Mouse (Mus musculus) cerebellum, adult 8-10 months (tissue): ENCODE results near the gene Cnot3.
"Not testable (repeated sequence)": the region's sequence is repeated elsewhere in the genome, so short reads cannot be mapped to it uniquely, and the experiment has no call there.

ENCODE experiments used
- DNase-seq: peaks from one replicate; pipeline ENCODE4 v3.0.0; 2022

Cnot3 gene

GRCm38 (mm10) chr7:3644672-3645487 lies at the start of gene Cnot3:
Gene Cnot3, plus strand, starts transcription at chr7:3645268.
- DNase-seq = peak; percentile 98

DNA sequence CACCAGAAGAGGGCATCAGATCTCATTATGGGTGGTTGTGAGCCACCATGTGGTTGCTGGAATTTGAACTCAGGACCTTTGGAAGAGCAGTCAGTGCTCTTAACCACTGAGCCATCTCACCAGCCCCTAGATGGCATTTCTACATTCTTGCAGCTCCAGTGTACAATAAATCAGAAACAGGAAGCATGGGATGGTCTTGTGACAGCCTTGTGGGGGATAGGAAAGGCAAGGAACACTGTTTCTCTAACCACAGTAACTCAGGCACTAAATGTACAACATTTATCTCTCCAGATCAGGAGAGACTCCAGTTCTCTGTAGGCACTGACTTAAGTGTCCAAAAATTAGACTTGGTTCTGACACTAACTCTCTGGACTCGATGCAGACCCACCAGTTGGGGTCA lies 47.3 kb upstream of the Cnot3 start:
- DNase-seq = not testable (repeated sequence)

- peak; percentile 50 for DNase-seq
Measured at GRCm38 (mm10) chr7:3601119-3601518, 43.9 kb upstream of the Cnot3 start.

- no peak for DNase-seq
Measured at GRCm38 (mm10) chr7:3606798-3607197, 38.3 kb upstream of the Cnot3 start.

GRCm38 (mm10) chr7:3607391-3607790 lies 37.7 kb upstream of the Cnot3 start:
- no peak for DNase-seq

GRCm38 (mm10) chr7:3608668-3609067 lies 36.4 kb upstream of the Cnot3 start:
- DNase-seq = no peak

GRCm38 (mm10) chr7:3609082-3609481 lies 36.0 kb upstream of the Cnot3 start:
- no peak for DNase-seq

DNA sequence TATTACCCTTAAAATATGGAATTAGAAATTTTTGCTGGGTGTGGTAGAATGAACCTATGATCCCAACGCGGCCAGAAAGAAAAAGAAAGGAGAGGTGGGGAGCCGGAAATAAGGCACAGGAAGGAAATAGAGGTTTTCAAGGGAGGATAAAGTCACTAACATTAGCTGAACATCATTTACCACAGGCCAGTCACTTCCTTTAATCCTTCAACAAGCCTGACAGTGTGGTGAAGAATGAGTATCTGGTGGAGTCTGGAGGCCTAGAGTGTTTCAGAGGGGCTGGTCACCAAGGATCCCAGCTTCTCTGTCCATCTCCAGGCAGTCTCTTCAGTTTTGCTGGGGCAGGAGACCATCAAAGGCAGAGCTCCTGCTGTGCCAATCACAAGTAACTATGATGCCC lies 34.6 kb upstream of the Cnot3 start:
- no peak for DNase-seq

GRCm38 (mm10) chr7:3611006-3611405 lies 34.1 kb upstream of the Cnot3 start:
- no peak for DNase-seq

DNA sequence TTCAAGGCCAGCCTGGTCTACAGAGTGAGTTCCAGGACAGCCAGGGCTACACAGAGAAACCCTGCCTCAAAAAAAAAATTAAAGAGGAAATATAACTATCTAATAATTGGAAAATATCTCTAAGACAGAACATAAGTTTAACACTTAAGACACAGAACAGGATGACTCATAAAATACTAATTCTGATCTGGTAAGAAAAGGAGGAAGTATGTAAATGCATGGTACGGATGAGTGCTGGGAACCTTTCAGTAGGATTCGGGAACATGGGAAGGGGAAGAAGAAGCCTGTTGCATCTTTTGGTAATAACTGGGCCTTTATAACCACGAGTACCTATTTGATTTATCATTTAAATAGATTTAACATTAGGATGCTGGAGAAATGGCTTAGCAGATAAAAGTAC lies 31.0 kb upstream of the Cnot3 start:
- no peak for DNase-seq

GRCm38 (mm10) chr7:3616057-3616388 lies 29.0 kb upstream of the Cnot3 start, which contains the start of gene Oscar:
Gene Oscar, minus strand, starts transcription at chr7:3616157.
- no peak for DNase-seq

- no peak for DNase-seq
Measured at GRCm38 (mm10) chr7:3616389-3617241, 28.5 kb upstream of the Cnot3 start.

DNA sequence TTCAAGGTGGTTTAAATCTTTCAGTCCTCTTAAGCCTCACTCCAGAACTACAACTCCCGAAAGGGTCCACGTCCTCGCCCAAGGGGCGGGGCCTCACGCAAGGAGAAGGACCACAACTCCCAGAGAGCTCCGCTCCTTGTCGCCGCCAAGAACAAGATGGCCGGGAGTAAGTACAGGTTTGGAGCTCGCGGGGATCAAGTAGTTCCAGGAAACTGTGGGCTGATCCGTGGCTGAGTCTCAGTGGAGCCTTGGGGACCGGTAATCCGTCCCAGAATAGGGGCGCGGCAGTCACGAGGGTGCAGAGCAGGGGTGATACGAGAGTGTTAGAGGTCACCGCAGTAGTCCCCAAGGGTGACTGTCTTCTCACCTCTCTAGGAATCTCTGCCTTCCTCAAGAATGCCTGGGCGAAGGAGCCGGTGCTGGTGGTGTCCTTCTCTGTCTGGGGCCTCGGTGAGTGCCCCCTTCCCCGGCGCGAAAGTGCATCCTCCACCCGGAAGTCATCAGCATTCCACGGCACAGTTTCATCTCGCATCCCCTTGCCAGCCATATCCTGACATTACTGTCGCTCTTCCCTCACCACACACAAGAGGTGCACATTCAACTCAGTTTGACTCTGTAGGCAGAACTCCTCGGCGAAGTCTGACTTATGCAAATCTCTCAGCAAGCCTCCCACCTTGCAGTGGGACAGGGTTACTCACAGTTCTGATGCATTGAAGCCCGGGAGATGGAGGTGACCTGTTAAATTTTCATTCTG lies 27.6 kb upstream of the Cnot3 start, which contains the start of gene Ndufa3:
TSS of gene Ndufa3 (plus strand) at position 132 of the 754 bp plus-strand sequence.
- DNase-seq = peak; percentile 85

DNA sequence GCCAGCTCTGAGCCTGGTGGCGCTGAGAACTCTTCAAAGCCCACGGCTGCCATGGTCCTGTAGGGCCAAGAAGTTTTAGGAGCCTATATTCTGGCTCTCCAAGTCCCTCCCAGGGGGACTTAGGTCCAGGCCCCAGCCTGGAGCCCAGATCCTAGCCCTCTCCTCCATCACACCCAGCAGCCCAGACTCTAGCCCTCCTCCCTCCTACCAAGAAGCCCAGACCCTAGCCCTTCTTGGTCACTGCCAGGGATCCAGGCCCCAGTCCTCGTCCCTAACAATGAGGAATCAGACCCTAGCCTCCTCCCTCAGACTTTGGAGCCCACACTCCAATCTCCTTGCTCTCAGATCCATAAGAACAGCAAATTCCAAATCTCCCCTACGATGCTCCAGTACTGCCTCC lies 16.0 kb upstream of the Cnot3 start:
- peak; percentile 40 for DNase-seq

DNA sequence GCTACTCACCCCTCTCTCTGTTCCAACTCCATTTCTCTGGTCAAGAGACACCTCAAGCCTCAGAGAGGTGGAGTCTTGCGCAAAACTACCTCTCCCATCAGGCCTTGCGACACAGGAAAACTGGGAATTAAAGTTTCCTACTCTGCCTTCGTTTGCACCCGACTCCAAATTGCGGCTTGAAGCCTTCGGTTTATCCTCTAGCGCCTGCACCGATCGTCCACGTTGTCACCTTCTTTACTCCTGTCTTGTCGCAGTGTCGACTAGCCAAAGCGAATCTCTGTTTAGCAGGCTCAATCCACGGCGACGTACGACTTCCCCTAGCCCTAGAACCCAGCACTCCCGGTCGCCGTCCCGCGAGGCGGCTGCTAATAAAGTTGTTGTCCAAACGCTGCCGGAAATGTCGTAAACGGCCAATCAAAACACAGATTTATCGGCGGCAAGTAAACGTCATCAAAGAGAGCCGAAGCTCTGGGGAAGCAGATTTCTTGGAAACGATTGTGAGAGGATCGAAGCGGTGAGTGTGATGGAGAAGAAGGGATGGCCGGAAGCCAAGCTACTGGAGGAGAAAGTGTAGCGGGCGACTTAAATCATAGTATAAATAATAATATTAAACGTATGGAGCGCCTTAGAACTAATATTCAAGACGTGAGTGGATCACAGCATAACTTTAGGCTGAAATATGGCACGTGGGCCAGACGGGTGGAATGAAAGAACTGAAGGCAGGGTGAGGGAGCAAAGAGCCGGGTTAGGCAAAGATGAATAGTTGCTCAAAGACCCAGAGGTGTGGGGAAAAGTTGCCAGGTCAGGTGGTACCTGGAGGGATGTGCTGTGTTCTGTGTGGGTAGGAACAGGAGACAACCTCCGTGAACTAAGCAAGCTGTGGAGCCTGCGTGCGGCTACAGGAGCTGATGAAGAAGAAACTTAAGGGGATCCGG lies 15.3 kb upstream of the Cnot3 start, which contains the start of the genes Tfpt and Prpf31:
TSS of gene Tfpt (minus strand) at position 387 of the 935 bp plus-strand sequence.
TSS of gene Prpf31 (plus strand) at position 443 of the 935 bp plus-strand sequence.
- peak; percentile 94 for DNase-seq

DNA sequence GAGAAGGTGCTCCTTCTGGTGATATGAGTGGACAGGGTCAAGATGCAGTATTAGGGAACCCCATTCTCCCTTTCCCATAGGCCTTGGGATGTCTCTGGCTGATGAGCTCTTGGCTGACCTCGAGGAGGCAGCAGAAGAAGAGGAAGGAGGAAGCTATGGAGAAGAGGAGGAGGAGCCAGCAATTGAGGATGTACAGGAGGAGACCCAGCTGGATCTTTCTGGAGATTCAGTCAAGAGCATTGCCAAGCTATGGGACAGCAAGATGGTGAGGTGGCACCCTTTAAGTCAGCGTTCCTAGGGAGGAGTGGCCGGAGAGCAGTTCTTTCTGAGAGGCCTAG lies 14.6 kb upstream of the Cnot3 start:
- DNase-seq = no peak

DNA sequence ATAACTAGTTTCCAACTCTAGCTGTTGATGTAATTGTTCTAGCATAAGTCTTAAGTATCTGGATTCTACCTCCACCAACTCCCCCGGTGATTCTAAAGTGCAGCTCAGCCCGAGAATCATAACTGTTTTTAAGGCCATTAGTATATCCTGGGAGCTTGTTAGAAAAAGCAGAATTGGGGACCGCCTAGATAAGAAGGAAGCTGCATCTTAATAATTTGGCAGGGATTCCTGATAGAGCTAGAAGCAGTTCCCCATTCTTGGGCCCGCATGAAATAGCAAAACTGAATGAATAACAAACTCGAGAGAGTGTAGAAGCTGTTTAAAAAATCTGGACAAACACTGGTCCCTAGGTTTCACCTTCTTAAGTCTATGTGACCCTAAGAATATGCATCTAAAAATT lies 1.7 kb upstream of the Cnot3 start:
- no peak for DNase-seq

DNA sequence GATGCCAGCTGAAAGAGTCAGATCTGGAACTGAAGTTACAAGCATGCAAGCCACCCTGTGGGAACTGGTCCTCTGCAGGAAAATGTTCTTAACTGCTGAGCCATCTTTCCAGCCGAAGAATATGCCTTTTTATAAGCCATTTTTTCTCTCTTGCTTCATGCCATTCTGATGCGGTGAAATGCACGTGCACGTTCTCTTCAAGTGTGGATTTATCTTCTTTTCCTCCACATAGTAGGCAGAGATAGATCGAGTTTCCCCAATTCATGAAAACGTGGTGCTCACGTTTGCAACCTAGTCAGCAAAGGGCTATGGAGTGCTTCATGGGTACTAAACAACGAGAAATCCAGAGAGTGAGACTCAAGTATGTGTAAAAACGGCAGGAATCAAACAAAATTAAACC lies 1.2 kb upstream of the Cnot3 start:
- no peak for DNase-seq

DNA sequence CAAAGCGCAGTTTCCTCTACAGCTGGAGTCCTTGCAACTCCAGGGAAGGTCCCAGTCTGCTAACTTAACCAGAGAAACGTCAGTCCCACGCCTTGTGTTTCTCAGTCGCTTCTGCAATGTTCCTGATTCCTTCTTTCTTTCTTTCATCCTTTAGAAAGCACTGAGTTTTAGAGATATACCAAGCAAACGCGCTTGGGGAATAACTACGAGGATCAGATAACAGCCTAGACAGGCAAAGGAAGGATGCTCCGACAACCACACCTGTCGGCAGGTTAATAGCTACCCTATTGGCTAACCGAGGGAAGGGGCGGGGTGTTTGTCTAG lies 758 bp upstream of the Cnot3 start:
- no peak for DNase-seq

DNA sequence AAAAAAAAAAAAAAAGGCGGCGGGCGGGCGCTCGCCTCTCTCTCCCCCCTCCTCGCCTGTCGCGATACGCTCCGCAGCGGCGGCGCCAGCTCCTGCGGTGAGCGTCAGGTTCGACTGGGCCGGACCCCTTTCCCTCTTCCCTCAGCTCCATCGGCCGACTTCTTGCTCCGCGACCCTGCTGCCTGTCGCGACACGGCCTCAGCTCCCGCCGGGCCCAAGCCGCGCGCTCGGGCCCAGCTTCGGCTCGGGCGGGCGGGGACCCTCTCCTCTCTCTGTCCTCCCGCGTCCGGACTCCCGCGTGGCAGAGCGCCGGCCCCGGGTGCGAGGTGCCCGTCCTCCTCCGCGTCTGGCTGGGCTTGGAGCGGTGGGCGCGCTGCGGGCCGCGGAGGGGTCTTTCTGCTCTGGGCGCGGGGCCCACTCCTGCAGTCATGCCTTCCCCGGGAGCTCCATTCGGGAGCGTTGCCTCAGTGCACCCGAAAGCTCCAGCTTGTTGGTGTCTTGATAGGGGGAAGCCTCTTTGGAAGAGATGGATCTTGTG lies 489 bp downstream of the Cnot3 start:
- DNase-seq = no peak

DNA sequence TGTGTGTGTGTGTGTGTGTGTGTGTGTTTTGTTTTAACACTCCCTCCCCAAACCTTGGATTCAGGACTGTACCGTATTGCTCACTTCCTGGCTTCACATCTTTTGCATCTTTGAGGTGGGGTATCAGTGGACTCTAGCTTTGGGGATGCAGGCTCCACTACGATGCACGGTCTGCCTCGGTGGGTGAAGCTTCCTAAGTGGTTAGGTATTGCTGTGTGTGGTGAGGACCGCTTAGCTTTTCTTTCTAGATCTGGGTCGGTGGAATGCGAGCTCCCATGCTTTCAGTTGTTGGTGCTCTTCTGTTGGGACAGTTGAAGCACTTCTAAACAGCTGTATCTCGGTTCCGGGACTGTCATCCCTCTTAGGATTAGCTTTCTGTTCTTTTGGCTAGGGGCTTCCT lies 1.1 kb downstream of the Cnot3 start:
- DNase-seq = no peak

DNA sequence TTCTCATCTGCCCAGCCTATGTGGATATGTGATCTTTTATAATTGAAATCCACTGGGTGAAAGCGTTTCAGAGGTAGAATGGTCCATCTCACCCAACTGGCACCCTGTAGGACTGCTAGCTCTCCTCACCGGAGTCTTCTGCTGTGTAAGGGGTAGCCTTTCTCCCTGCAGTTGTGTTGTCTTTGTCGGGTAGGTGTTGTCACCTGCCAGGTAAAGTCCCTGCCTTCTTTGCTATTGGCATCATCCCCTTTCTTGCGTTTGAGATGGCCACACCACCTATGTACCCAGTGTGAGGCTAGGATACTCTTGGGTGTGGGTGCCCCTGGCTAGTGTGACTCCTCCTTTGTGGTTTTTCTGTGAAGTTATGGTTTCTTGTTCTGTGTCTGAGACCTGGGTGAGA lies 1.6 kb downstream of the Cnot3 start:
- no peak for DNase-seq
